Mouse (Mus musculus) adrenal gland, postnatal 0 days (tissue): ENCODE data around the gene Sf3a1. TPM values are rescaled to one million over a fixed set of nuclear protein-coding genes. Genes with fewer than 3 reads are reported as not detected.
A peak's percentile ranks its signal among the peaks of the same experiment; 100 is the strongest.

Source experiments
- microRNA-seq: library from miRNA; unstranded; fragments of <30 nt; microRNA quantifications from one replicate; pipeline ENCODE4, GENCODE M21; 2016; ENCODE audit warnings: borderline replicate concordance; ENCODE audit not compliant: insufficient number of aligned reads
- polyA plus RNA-seq: library from polyadenylated mRNA; unstranded; fragments of >200 nt; fragmentation: Nextera tagmentation; extraction: Ambion mirVana; gene quantifications from 2 replicates; pipeline ENCODE4 v1.2.1, GENCODE M21; 2015

The Sf3a1 gene
- 19.8 and 21.3 TPM in 2 replicates for polyA plus RNA-seq

GRCm38 (mm10) chr11:4159808-4160708 lies at the start of gene Sf3a1, which contains the start of gene Ccdc157:
Sf3a1 (plus strand) TSS chr11:4160350.
Ccdc157 (minus strand) TSS chr11:4160293.

GRCm38 (mm10) chr11:4122742-4123579 lies 37.2 kb upstream of the Sf3a1 start, which contains the start of gene Sec14l2:
Sec14l2 (minus strand) TSS chr11:4123415.

GRCm38 (mm10) chr11:4134986-4135935 lies 24.9 kb upstream of the Sf3a1 start, which contains the start of gene Rnf215:
Rnf215 (plus strand) TSS chr11:4135202.

GRCm38 (mm10) chr11:4186486-4187317 lies 26.6 kb downstream of the Sf3a1 start, which contains the start of gene Tbc1d10a:
Tbc1d10a (plus strand) TSS chr11:4186789.

GRCm38 (mm10) chr11:4217914-4218629 lies 57.9 kb downstream of the Sf3a1 start, which contains the start of gene Castor1:
Castor1 (plus strand) TSS chr11:4218225.

Small RNA genes lying within 50 kb of the gene (microRNA-seq; reads per million reads assigned to microRNA genes)
- 5.3 reads per million, percentile 7 among the genes with 10 or more reads in this experiment for gene Mir3060

Other genes with a start within 250 kb of the Sf3a1 start
- 4.9 and 6.8 TPM in 2 replicates for gene Slc35e4, start 245.7 kb upstream of the Sf3a1 start, polyA plus RNA-seq
- 87.0 and 165 TPM in 2 replicates for gene Tcn2, start 228.2 kb upstream of the Sf3a1 start, polyA plus RNA-seq
- 44.4 and 61.7 TPM in 2 replicates for gene Pes1, start 196.4 kb upstream of the Sf3a1 start, polyA plus RNA-seq
- 0.11 TPM in 2 replicates for gene 4930556J24Rik, start 183.6 kb upstream of the Sf3a1 start, polyA plus RNA-seq
- gene Gal3st1, start 176.7 kb upstream of the Sf3a1 start, polyA plus RNA-seq: 2.8 TPM in 2 replicates
- gene Sec14l4, start 128.9 kb upstream of the Sf3a1 start, polyA plus RNA-seq: 0.46 and 0.57 TPM in 2 replicates
- 0.72 and 1.3 TPM in 2 replicates for gene Sec14l3, start 95.5 kb upstream of the Sf3a1 start, polyA plus RNA-seq
- 9.5 and 17.3 TPM in 2 replicates for gene Mtfp1, start 64.9 kb upstream of the Sf3a1 start, polyA plus RNA-seq
- 2.3 and 3.0 TPM in 2 replicates for gene Sec14l2, start 36.9 kb upstream of the Sf3a1 start, polyA plus RNA-seq
- 33.5 and 36.5 TPM in 2 replicates for gene Rnf215, start 25.1 kb upstream of the Sf3a1 start, polyA plus RNA-seq
- 4.4 and 5.4 TPM in 2 replicates for gene Ccdc157, start 57 bp upstream of the Sf3a1 start, polyA plus RNA-seq
- gene Tbc1d10a, start 26.4 kb downstream of the Sf3a1 start, polyA plus RNA-seq: 23.1 and 23.3 TPM in 2 replicates
- gene Castor1, start 57.9 kb downstream of the Sf3a1 start, polyA plus RNA-seq: 12.2 and 14.9 TPM in 2 replicates
- gene Osm, start 76.1 kb downstream of the Sf3a1 start, polyA plus RNA-seq: 0.32 and 0.49 TPM in 2 replicates
- 0.20 and 0.22 TPM in 2 replicates for gene Lif, start 97.2 kb downstream of the Sf3a1 start, polyA plus RNA-seq